Mouse (Mus musculus): ENCODE results near the gene Bcar1.

DNA sequence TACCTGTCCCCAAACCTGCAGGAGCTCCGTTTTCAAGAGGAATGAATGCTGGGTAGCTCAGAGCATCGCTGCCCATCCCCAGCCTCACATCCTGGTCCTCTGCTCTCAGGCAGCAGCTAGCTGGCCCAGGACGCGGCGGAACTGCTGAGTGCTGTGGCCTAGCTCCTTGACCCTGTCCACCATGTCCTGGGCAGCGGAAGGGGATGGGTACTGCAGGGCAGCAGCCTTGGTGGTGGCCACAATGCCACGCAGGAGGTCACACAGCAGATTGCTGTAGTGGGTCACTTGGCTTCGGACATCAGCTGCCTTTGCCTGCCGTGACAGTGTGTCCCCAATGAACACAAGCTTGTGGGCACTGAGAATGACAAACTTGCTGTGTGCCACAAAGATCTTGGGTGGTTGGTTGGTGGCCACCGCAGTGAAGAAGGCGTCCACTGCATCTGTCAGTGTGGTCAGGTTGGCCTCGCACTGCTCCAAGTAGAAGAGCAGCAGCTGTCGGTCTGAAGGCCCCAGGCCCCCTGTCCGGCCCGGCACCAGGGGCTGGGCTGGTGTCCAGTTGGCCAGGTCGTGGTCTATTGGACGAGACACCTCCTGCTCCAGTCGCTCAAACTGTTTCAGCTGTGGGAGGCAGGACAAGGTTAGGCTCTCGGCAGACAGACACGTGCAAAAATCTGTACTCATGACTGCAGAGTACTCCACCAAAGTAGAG lies 32.7 kb downstream of the Bcar1 start:
- no peak for TF ChIP-seq MAFK (IDR thresholded peaks at IDR 0.05; ENCODE audit: insufficient read depth, low read depth, low read length)
- no peak for TF ChIP-seq ZNF384 (IDR thresholded peaks at IDR 0.05; ENCODE audit: low read depth, low read length)

Measured in ES-E14 (cell line).